Mouse (Mus musculus): ENCODE results near the gene Gsta3. TPM values are rescaled to one million over a fixed set of nuclear protein-coding genes. Genes with fewer than 3 reads are reported as not detected.
"Not testable (repeated sequence)": the region's sequence is repeated elsewhere in the genome, so short reads cannot be mapped to it uniquely, and the experiment has no call there.

Gsta3 gene
- total RNA-seq (2015), result 0.10 TPM in 1 of 2 replicates, not detected in the other
- total RNA-seq (2017), result not detected in 2 replicates

DNA sequence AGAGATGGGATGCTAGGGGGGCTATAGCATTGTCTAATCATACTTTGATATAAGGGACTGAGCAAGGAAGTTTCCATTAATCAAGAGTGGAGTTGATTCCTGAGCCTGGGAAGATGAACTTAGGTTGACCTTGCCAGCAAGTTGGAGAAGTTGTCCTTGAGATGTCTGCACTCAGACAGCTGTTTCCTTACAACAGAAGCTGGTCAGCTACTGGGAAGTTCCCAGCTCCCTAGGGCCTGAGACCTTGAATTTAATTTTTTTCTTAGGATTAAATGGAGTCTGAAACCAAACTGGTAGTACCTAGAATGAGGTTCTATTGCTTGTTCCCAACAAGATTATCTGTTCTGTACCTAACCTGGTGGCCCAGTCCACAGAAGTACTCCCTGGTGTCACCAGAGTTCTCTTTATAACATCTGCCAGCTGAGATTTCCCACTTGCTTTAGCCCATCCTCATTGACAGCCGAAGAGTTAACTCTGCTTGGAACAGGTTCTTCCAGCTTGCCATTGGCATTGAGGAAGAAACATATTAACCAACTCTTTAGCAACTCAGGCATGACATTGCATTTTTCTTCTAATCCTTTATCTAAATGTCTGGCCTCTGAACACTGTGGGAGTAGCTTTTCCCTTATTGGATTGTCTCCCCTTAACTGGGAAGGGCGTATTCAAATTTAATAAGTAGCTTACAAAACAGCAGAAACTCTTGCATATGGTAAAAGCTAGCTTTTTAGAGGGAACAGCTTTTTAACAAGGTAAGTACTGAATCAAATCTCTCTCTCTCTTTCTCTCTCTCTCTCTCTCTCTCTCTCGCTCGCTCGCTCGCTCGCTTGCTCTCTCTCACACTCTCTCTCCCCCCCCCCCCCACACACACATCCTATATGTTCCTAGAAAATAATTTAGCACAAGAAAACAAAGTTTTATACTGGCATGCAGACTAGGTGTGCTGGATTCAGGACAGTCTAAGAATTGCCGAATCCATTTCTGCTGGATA is at the start of gene Gsta3:
Gene Gsta3 (plus strand): TSS at position 679 of the 988 bp plus-strand sequence.
- peak; percentile 95 for ATAC-seq (replicated peaks; ENCODE audit: poor library complexity)

DNA sequence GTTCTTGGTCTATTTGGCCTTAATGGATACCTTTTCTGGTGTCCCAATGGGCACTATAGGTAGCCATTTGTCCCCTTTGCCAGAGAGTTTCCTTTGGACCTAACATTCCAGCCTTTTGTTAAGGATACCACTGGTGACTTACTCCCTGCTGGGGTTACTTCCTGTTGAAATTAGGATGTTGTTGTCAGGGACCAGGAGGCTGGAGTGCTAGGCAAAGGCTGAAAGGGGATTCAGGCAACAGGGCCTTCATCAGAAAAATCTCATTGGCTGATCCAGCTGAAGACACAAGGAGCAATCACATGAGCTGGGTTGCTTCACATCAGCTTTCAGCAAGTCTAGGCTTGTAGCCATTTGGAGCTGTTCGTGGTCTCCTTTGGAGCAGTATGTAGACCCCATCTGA is 34.1 kb upstream of the Gsta3 start:
- no peak for ATAC-seq (replicated peaks; ENCODE audit: poor library complexity)

GRCm38 (mm10) chr1:21213537-21213936 is 26.9 kb upstream of the Gsta3 start:
- ATAC-seq (replicated peaks; ENCODE audit: poor library complexity), result peak; percentile 80

GRCm38 (mm10) chr1:21213991-21214692 is 26.2 kb upstream of the Gsta3 start:
- not testable (repeated sequence) for ATAC-seq (replicated peaks; ENCODE audit: poor library complexity)

DNA sequence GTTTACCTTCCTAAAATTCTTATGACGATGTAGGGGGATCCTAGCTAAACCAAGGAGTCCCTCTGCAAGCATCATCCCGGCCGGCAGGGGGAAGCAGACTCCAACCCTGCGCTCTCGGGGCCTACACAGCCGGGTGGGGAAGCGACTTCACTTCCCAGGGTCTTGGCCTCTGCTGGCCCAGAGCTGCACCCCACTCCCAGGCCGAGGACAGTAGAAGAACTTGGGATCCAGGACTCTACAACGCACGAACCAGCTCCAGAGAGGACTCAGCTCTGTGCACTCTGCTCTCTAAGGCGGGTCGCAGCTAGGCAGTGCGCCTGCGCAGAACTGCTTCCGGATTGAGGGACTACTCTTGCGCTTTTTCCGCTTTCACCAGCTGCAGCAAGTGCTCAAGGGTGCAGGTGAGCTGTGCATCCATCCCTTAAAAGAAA is 21.9 kb upstream of the Gsta3 start, which contains the start of gene Tmem14a:
Gene Tmem14a (plus strand): TSS at position 87 of the 431 bp plus-strand sequence.
- ATAC-seq (replicated peaks; ENCODE audit: poor library complexity), result peak; percentile 94

DNA sequence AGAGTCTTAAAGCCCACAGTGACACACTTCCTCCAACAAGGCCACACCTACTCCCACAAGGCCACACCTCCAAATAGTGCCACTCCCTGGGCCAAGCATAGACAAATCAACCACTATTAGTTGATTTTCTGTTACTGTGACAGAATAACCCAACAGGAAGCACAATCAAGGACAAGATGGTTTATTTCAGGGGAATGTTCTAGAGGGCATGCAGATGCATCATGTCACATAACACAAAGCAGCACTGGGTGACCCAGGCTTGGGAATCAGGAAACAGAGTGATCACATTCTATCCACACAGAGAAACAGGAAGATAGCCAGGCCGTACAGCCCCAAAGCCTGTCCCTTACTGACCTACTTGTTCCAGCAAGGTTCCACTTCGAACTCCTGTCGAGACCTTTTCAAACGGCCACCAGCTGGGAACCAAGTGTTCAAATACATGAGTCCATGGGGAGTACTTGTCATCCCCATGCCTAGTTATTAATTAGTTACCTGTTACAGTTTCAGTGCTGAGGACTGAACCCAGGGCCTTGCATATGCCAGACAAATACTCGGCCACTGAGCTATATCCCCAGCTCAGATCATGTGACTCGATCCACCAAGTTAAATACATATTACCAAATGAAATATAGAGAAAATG is 12.5 kb upstream of the Gsta3 start:
- no peak for ATAC-seq (replicated peaks; ENCODE audit: poor library complexity)

- ATAC-seq (replicated peaks; ENCODE audit: poor library complexity), result not testable (repeated sequence)
These were observed 11.4 kb upstream of the Gsta3 start for GRCm38 (mm10) chr1:21228740-21229722.

GRCm38 (mm10) chr1:21230376-21230775 is 10.0 kb upstream of the Gsta3 start:
- no peak for ATAC-seq (replicated peaks; ENCODE audit: poor library complexity)

GRCm38 (mm10) chr1:21231744-21232464 is 8.5 kb upstream of the Gsta3 start:
- no peak for ATAC-seq (replicated peaks; ENCODE audit: poor library complexity)

- no peak for ATAC-seq (replicated peaks; ENCODE audit: poor library complexity)
These were observed 7.9 kb upstream of the Gsta3 start for GRCm38 (mm10) chr1:21232516-21232915.

DNA sequence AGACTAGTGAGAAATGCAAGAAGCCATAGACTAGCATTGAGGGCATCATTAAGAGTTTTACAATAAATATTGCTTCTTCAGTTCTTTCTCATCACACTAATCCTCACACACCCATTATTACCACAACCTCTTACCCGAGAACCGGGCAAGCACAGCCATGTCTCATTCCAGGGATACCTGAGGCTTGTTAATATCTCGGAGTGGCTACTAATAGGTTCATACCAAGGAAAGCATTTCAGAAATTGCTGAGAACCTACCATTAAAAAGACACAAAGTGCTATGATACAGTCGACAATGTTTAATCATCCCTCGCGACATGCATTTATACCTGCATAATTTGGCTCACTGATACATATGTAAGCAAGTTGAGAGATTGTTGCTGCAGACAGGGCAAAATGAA is 5.0 kb upstream of the Gsta3 start:
- no peak for ATAC-seq (replicated peaks; ENCODE audit: poor library complexity)

DNA sequence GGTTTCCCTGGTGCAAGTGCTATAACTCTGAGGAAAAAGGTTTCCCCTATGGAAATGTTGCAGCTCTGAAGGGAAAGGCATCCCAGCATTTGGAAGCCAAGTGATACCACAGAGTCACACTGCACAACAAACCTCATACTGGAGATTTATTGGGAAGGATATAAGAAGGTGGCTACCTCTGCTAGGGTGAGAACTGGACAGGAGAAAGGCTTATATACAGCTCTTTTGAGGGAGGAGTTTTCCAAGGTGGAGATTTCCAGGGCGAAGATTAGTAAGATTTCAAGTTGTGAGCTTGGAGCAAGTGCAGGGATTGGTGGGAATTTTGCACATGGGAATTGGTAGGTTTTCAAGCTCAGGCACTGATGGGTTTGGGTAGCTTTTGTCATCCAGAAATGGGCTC is 707 bp downstream of the Gsta3 start:
- no peak for ATAC-seq (replicated peaks; ENCODE audit: poor library complexity)

GRCm38 (mm10) chr1:21244290-21244960 is 4.0 kb downstream of the Gsta3 start:
- no peak for ATAC-seq (replicated peaks; ENCODE audit: poor library complexity)

DNA sequence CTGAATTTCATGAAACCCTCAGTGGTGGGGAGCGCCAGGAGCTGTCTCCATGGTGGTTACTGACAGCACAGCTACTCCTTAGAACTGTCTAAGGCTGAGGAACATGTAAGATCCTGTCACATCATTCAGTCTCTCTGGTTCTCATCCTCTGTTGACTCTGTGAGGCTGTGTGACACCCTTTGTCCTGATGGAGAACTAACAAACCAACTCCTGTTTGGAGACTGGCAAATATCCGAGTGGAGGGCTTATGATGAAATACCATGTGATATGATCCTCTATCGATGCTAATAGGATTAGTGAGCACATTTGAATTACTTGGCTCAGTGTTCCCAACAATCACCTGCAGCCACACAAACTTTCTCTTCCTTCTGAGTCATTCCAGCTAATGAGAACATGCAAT is 5.7 kb downstream of the Gsta3 start:
- no peak for ATAC-seq (replicated peaks; ENCODE audit: poor library complexity)

DNA sequence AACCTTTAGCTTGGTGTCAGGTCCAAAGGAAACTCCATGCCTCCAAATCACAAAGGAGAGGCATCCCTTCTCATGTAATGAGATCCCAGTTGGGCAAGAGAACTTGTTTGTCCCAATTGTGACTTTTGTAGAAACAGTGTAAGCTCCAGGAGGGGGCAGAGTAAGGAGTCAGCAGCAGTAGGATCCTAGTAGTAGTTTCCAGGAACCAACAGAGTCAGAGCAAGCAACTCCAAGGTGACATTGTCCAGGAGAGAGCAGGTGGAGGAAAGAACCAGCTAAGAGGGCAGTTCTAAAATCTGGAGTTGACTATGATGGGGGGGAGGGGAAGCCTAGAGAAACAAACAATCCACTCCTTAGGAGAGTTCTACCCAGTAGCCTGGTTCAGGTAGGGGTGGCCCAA is 7.5 kb downstream of the Gsta3 start:
- ATAC-seq (replicated peaks; ENCODE audit: poor library complexity), result no peak

DNA sequence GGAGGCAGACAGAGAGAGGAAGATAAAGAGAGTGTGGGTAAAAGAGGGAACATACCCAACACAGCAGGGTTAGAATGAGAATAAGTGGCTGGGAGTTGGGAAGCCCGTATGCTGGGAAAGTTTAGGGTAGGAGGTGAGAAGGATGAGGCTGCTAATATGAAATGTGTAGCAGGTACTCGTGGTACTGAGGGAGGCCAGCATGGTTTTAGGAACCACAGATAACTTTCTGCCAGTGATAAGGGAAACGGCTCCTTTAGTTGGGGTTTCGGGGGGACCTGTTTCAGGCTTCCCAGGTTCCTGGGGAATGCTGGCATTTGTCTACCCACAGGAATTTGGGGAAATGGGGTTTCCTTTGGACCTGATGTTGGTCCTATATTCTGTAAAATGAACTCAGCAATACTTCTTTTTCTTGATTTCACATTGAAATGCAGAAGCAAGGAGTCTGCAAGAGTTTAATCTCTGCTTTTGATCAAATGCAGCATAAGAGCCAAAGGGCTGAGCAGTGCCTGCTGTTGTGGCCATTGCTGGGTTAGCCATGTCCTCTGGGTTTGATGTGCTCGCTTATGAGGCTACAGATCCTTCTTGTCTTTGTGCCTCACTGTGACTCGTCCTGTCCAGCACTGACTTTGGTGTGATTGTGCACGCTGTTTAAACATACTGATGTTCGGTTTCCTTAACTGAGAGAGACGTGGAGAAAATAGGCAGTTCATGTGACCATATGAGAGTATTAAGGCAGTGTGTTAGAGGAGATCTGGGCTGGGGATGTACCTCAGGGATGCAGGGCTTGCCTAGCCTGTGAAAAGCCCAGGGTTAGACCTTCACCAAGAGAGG is 8.4 kb downstream of the Gsta3 start:
- peak; percentile 26; the same call in 1 of the 2 replicates for ATAC-seq (replicated peaks; ENCODE audit: poor library complexity)

DNA sequence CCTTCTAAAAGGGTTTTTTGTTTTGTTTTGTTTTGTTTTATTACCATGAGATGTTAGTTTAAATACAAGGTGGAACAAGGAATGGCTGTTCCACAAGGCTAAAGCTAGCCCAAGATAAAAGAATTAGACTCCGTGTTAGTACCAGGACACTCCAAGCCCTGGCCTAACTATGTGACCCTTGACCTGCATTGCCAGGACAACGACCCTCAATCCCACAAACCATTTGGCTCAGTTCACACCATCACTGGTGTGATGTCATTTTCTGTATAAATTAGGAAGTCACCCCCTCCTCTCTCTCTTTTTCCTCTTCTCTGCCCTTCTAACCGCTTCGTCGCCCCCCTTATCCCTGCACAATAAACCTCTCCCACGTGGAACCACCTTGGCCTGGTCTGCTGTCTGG is 11.3 kb downstream of the Gsta3 start:
- ATAC-seq (replicated peaks; ENCODE audit: poor library complexity), result no peak

All from megakaryocyte progenitor cell, adult 5-6 weeks (primary cell).